Mouse (Mus musculus) forebrain, embryonic 16.5 days (tissue): ENCODE data around the gene Olfr224. TPM values are rescaled to one million over a fixed set of nuclear protein-coding genes. Genes with fewer than 3 reads are reported as not detected.
"Not testable (repeated sequence)": the region's sequence is repeated elsewhere in the genome, so short reads cannot be mapped to it uniquely, and the experiment has no call there.

Source experiments
- ATAC-seq: fragments of 200-750 bp; cut with Nextera tagmentation; 2 replicates; pipeline ENCODE4 v1.8.0; 2017; ENCODE audit warnings: mild to moderate bottlenecking, moderate library complexity
- H3K27ac ChIP-seq: fragments of 300-500 bp; sonication (generic); 2 replicates; pipeline ENCODE4 v1.5.1; 2014; ENCODE audit warnings: low read length, control low read depth
- H3K27me3 ChIP-seq: fragments of 300-500 bp; sonication (generic); replicated peaks from 2 replicates; pipeline ENCODE4 v1.6.1; 2014; ENCODE audit warnings: low read length; ENCODE audit not compliant: control insufficient read depth, insufficient read depth
- H3K36me3 ChIP-seq: fragments of 300-500 bp; sonication (generic); 2 replicates; pipeline ENCODE4 v1.6.1; 2014; ENCODE audit not compliant: control insufficient read depth, insufficient read depth
- H3K4me1 ChIP-seq: fragments of 300-500 bp; sonication (generic); replicated peaks from 2 replicates; pipeline ENCODE4 v1.6.1; 2014; ENCODE audit warnings: low read length; ENCODE audit not compliant: control insufficient read depth, insufficient read depth
- H3K4me2 ChIP-seq: fragments of 300-500 bp; sonication (generic); 2 replicates; pipeline ENCODE4 v1.6.1; 2014; ENCODE audit warnings: mild to moderate bottlenecking, low read length, control low read depth
- H3K4me3 ChIP-seq: fragments of 300-500 bp; sonication (generic); replicated peaks from 2 replicates; pipeline ENCODE4 v1.5.1; 2014; ENCODE audit warnings: mild to moderate bottlenecking, low read length, control low read depth
- H3K9ac ChIP-seq: fragments of 300-500 bp; sonication (generic); replicated peaks from 2 replicates; pipeline ENCODE4 v1.6.1; 2014; ENCODE audit warnings: low read depth, low read length, control low read depth
- H3K9me3 ChIP-seq: fragments of 300-500 bp; sonication (generic); 2 replicates; pipeline ENCODE4 v1.6.1; 2016; ENCODE audit warnings: low read length; ENCODE audit not compliant: control insufficient read depth
- WGBS: fragments of 180-500 bp; shearing (Covaris S2); extraction: QIAGEN DNeasy Blood & Tissue Kit; methylation state at CpG from one replicate; pipeline ENCODE4 v1.1.7; 2014; 5-methylcytosine and 5-hydroxymethylcytosine counted together
- polyA plus RNA-seq: library from polyadenylated mRNA; unstranded; fragments of >200 nt; fragmentation: Nextera tagmentation; extraction: Ambion mirVana; gene quantifications from 2 replicates; pipeline ENCODE4 v1.2.1, GENCODE M21; 2015

Gene Olfr224
- polyA plus RNA-seq, 1 experiment from 2014 or later = not detected

- Histone ChIP-seq H3K4me1 (no peaks in the 10 kb centered on the region), H3K9me3 (no peaks in the 10 kb centered on the region)
Measured at GRCm38 (mm10) chr11:58546322-58546721, 24.0 kb downstream of the Olfr224 start, which contains the start of gene Olfr329-ps. TSS of gene Olfr329-ps (minus strand) at chr11:58546422.

GRCm38 (mm10) chr11:58534736-58535135, 35.6 kb downstream of the Olfr224 start, which contains the start of gene Olfr330:
TSS of gene Olfr330 (minus strand) at chr11:58534836.
- H3K9ac ChIP-seq, H3K4me3 ChIP-seq, H3K27me3 ChIP-seq, H3K27ac ChIP-seq, H3K36me3 ChIP-seq, H3K4me2 ChIP-seq, ATAC-seq, H3K9me3 ChIP-seq, H3K4me1 ChIP-seq: not testable (repeated sequence)

More at GRCm38 (mm10) chr11:58546322-58546721, 24.0 kb downstream of the Olfr224 start, which contains the start of gene Olfr329-ps:
- H3K27ac ChIP-seq = no peak within 1 kb of the TSS
- H3K4me2 ChIP-seq = no peak within 1 kb of the TSS
- WGBS = 81% methylated on average over 5 of the region's 5 CpGs
- no peaks in the 10 kb centered on the region for H3K27me3 ChIP-seq
- no peak for ATAC-seq
- no peak within 1 kb of the TSS for H3K9ac ChIP-seq
- no peak within 1 kb of the TSS for H3K4me3 ChIP-seq
- H3K36me3 ChIP-seq = no peaks in the 10 kb centered on the region

GRCm38 (mm10) chr11:58519756-58520155, 50.6 kb downstream of the Olfr224 start:
- H3K9ac ChIP-seq, H3K27me3 ChIP-seq, H3K4me2 ChIP-seq, ATAC-seq, H3K36me3 ChIP-seq, H3K4me1 ChIP-seq, H3K4me3 ChIP-seq, H3K27ac ChIP-seq, H3K9me3 ChIP-seq: not testable (repeated sequence)
- WGBS = 87% methylated on average over 7 of the region's 9 CpGs

- H3K4me1 ChIP-seq, H3K36me3 ChIP-seq, H3K9me3 ChIP-seq, H3K4me2 ChIP-seq, H3K4me3 ChIP-seq, H3K9ac ChIP-seq, H3K27ac ChIP-seq, ATAC-seq, H3K27me3 ChIP-seq: not testable (repeated sequence)
- WGBS = 93% methylated on average over 17 of the region's 18 CpGs
Measured at GRCm38 (mm10) chr11:58518916-58519315, 51.4 kb downstream of the Olfr224 start.

Other genes starting within 250 kb of the Olfr224 start
- 39.8 and 43.1 TPM in 2 replicates for gene Zfp672, start 240.2 kb downstream of the Olfr224 start, polyA plus RNA-seq
- 56.6 and 56.9 TPM in 2 replicates for gene Sh3bp5l, start 239.8 kb downstream of the Olfr224 start, polyA plus RNA-seq
- gene Lypd8, start 191.5 kb downstream of the Olfr224 start, polyA plus RNA-seq = not detected in 2 replicates
- gene 1810065E05Rik, start 149.4 kb downstream of the Olfr224 start, polyA plus RNA-seq = not detected in 2 replicates
- gene Gm12253, start 138.0 kb downstream of the Olfr224 start, polyA plus RNA-seq = not detected in 2 replicates
- not detected in 2 replicates for gene Lypd9, start 117.6 kb downstream of the Olfr224 start, polyA plus RNA-seq
- gene Olfr30, start 108.3 kb downstream of the Olfr224 start, polyA plus RNA-seq = not detected in 2 replicates
- not detected in 2 replicates for gene Olfr332, start 78.0 kb downstream of the Olfr224 start, polyA plus RNA-seq
- not detected in 2 replicates for gene Olfr331, start 68.0 kb downstream of the Olfr224 start, polyA plus RNA-seq
- not detected in 2 replicates for gene Olfr330, start 35.7 kb downstream of the Olfr224 start, polyA plus RNA-seq
- not detected in 2 replicates for gene Olfr329-ps, start 24.1 kb downstream of the Olfr224 start, polyA plus RNA-seq
- not detected in 2 replicates for gene Olfr328, start 14.9 kb downstream of the Olfr224 start, polyA plus RNA-seq
- gene Olfr325, start 7.2 kb upstream of the Olfr224 start, polyA plus RNA-seq = not detected in 2 replicates
- not detected in 2 replicates for gene Olfr324, start 24.6 kb upstream of the Olfr224 start, polyA plus RNA-seq
- not detected in 2 replicates for gene 2210407C18Rik, start 45.5 kb upstream of the Olfr224 start, polyA plus RNA-seq
- not detected in 2 replicates for gene Olfr323, start 59.9 kb upstream of the Olfr224 start, polyA plus RNA-seq
- gene Trim58, start 69.9 kb upstream of the Olfr224 start, polyA plus RNA-seq = 0.09 TPM in 1 of 2 replicates, not detected in the other
- gene Olfr322, start 88.2 kb upstream of the Olfr224 start, polyA plus RNA-seq = not detected in 2 replicates
- gene Olfr320, start 110.5 kb upstream of the Olfr224 start, polyA plus RNA-seq = not detected in 2 replicates
- gene Olfr319, start 128.6 kb upstream of the Olfr224 start, polyA plus RNA-seq = not detected in 2 replicates
- not detected in 2 replicates for gene Olfr318, start 153.5 kb upstream of the Olfr224 start, polyA plus RNA-seq
- 0.16 TPM in 1 of 2 replicates, not detected in the other for gene Olfr317, start 168.7 kb upstream of the Olfr224 start, polyA plus RNA-seq
- gene Olfr316, start 182.2 kb upstream of the Olfr224 start, polyA plus RNA-seq = not detected in 2 replicates
- not detected in 2 replicates for gene Olfr315, start 202.6 kb upstream of the Olfr224 start, polyA plus RNA-seq
- gene Olfr314, start 212.4 kb upstream of the Olfr224 start, polyA plus RNA-seq = not detected in 2 replicates
- gene Fam183b, start 231.4 kb upstream of the Olfr224 start, polyA plus RNA-seq = 1.8 and 5.4 TPM in 2 replicates
- not detected in 2 replicates for gene Olfr313, start 244.4 kb upstream of the Olfr224 start, polyA plus RNA-seq